Mouse (Mus musculus) limb, embryonic 11.5 days (tissue): Measurements from ENCODE around the gene Smurf2. TPM values are rescaled to one million over a fixed set of nuclear protein-coding genes. Genes with fewer than 3 reads are reported as not detected.

Experiments used
- ATAC-seq: fragments of 200-750 bp; cut with Nextera tagmentation; 2 replicates; pipeline ENCODE4 v1.8.0; 2017; ENCODE audit warnings: low read depth; ENCODE audit not compliant: insufficient number of reproducible peaks, low FRiP score, low TSS enrichment
- DNase-seq: peaks from one replicate; pipeline ENCODE4 v3.0.0-alpha.2; 2015; ENCODE audit warnings: low spot score
- H3K27ac ChIP-seq: fragments of 300-500 bp; sonication (generic); replicated peaks from 2 replicates; pipeline ENCODE4 v1.5.1; 2014; ENCODE audit warnings: low read depth, mild to moderate bottlenecking, low read length
- H3K27me3 ChIP-seq: fragments of 300-500 bp; sonication (generic); 2 replicates; pipeline ENCODE4 v1.6.1; 2014; ENCODE audit warnings: mild to moderate bottlenecking, low read length, mixed read lengths; ENCODE audit not compliant: control insufficient read depth, insufficient read depth
- H3K36me3 ChIP-seq: fragments of 300-500 bp; sonication (generic); 2 replicates; pipeline ENCODE4 v1.6.1; 2014; ENCODE audit warnings: mild to moderate bottlenecking, low read length, moderate library complexity, mixed read lengths; ENCODE audit not compliant: control insufficient read depth, insufficient read depth
- H3K4me1 ChIP-seq: fragments of 300-500 bp; sonication (generic); 2 replicates; pipeline ENCODE4 v1.6.1; 2014; ENCODE audit warnings: low read length, mixed read lengths; ENCODE audit not compliant: control insufficient read depth, insufficient read depth
- H3K4me2 ChIP-seq: fragments of 300-500 bp; sonication (generic); 2 replicates; pipeline ENCODE4 v1.6.1; 2014; ENCODE audit warnings: low read depth, mild to moderate bottlenecking, moderate library complexity; ENCODE audit not compliant: severe bottlenecking
- H3K4me3 ChIP-seq: fragments of 300-500 bp; sonication (generic); 2 replicates; pipeline ENCODE4 v1.5.1; 2014; ENCODE audit warnings: low read depth, low read length
- H3K9ac ChIP-seq: fragments of 300-500 bp; sonication (generic); 2 replicates; pipeline ENCODE4 v1.6.1; 2014; ENCODE audit warnings: mild to moderate bottlenecking, low read length
- H3K9me3 ChIP-seq: fragments of 300-500 bp; sonication (generic); 2 replicates; pipeline ENCODE4 v1.6.1; 2016; ENCODE audit warnings: low read length; ENCODE audit not compliant: control insufficient read depth
- WGBS: fragments of 180-500 bp; shearing (Covaris S2); extraction: QIAGEN DNeasy Blood & Tissue Kit; methylation state at CpG from one replicate; pipeline ENCODE4 v1.1.7; 2014; 5-methylcytosine and 5-hydroxymethylcytosine counted together
- microRNA-seq: library from miRNA; unstranded; fragments of <30 nt; microRNA quantifications from one replicate; pipeline ENCODE4, GENCODE M21; 2016
- polyA plus RNA-seq: library from polyadenylated mRNA; unstranded; fragments of >200 nt; fragmentation: Nextera tagmentation; extraction: Ambion mirVana; gene quantifications from 2 replicates; pipeline ENCODE4 v1.2.1, GENCODE M21; 2014

Smurf2 gene
- polyA plus RNA-seq, 1 experiment from 2014 or later: 21.2 TPM

- H3K4me2 ChIP-seq: no peak overlapping the region
- H3K4me1 ChIP-seq: no peaks in the 10 kb centered on the region
- no peaks in the 10 kb centered on the region for H3K27me3 ChIP-seq
- DNase-seq (peak; percentile 37), ATAC-seq (no peak)
- H3K9me3 ChIP-seq: peaks cover 3% of the 10 kb centered on the region; the same call in 1 of the 2 replicates
- no peak overlapping the region for H3K27ac ChIP-seq
- H3K4me3 ChIP-seq: no peak overlapping the region
- peaks cover 25% of the 10 kb centered on the region for H3K36me3 ChIP-seq
- WGBS: 94% methylated on average over 9 of the region's 9 CpGs
- H3K9ac ChIP-seq: no peak overlapping the region
Measured at GRCm38 (mm10) chr11:106770195-106770974, 150.1 kb downstream of the Smurf2 start.

Small RNA genes within 50 kb of the gene (microRNA-seq; reads per million reads assigned to microRNA genes)
- gene Gm25994 (not detected), gene Gm27322 (0.92 reads per million), gene Mir3064 (9.5 reads per million, percentile 19 among the genes with 10 or more reads in this experiment)

Other genes starting within 250 kb of the Smurf2 start
- gene Pecam1, start 170.1 kb downstream of the Smurf2 start, polyA plus RNA-seq: 24.8 and 26.0 TPM in 2 replicates
- 0.89 and 1.4 TPM in 2 replicates for gene Milr1, start 169.5 kb downstream of the Smurf2 start, polyA plus RNA-seq
- gene Polg2, start 141.2 kb downstream of the Smurf2 start, polyA plus RNA-seq: 11.3 and 11.4 TPM in 2 replicates
- 501 and 510 TPM in 2 replicates for gene Ddx5, start 131.5 kb downstream of the Smurf2 start, polyA plus RNA-seq
- gene Cep95, start 131.5 kb downstream of the Smurf2 start, polyA plus RNA-seq: 22.5 and 24.5 TPM in 2 replicates
- gene Kpna2, start 78.8 kb upstream of the Smurf2 start, polyA plus RNA-seq: 624 and 640 TPM in 2 replicates
- gene 1810010H24Rik, start 105.0 kb upstream of the Smurf2 start, polyA plus RNA-seq: 1.5 TPM in 2 replicates
- 44.1 and 46.7 TPM in 2 replicates for gene Bptf, start 211.4 kb upstream of the Smurf2 start, polyA plus RNA-seq